Mouse (Mus musculus): ENCODE measurements around the gene Tmem53.

- no peak for TF ChIP-seq CTCF (IDR thresholded peaks at IDR 0.05; ENCODE audit: extremely low read depth, insufficient read length, insufficient replicate concordance, low read depth, low read length)
- TF ChIP-seq POLR2A (IDR thresholded peaks at IDR 0.05; ENCODE audit: low read depth, low read length), result no peak
Observed at GRCm38 (mm10) chr4:117291696-117292095, 39.9 kb downstream of the Tmem53 start.
